Mouse (Mus musculus): ENCODE data around the gene Fig4.

The Fig4 gene

GRCm38 (mm10) chr10:41146141-41146540 lies 156.9 kb downstream of the Fig4 start:
- in situ Hi-C loops (cut with MboI, MseI), result no loop called here
